ENCODE assay signal across 23 mouse cellular contexts in the genomic region with DNA sequence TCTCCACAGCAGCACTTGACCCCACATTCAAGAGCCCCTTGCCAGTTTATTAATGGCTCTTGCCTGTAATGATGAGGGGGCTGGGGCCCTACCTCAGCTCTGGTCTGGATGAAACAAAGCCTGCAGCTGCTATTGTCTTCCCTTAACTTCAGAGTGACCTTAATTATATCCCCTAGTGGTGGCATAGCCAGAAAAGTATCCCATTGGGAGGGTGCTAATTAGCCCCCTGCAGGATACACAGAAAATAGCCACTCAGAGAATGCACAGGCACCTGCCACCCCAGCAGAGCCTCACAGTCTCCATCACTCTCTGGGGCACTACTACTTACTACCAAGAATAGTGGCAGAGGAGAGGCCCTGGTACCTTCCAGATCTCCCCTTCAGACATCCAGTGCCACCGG.
DNase-seq lines count a peak whose midpoint lies in the region; ATAC-seq and TF ChIP-seq lines count a peak whose summit lies in the region.
"Had no signal": no experiment of that assay in that cellular context is flagged by ENCODE, and none has a peak within 500 bp of the region (broad histone marks: within the 10 kb centered on the region; RNA-seq: fewer than 3 reads in every experiment).

No protein-coding gene starts in this region.

- no peak overlapping the region for H3K4me2 ChIP-seq in intestine, postnatal 0 days (replicated peaks; ENCODE audit: low read depth)
- no peak overlapping the region for H3K4me2 ChIP-seq in intestine, embryonic 16.5 days (ENCODE audit: low read depth, low read length)
- H3K4me2 ChIP-seq: forebrain, embryonic 12.5 days; heart, embryonic 11.5 days; limb, embryonic 15.5 days; midbrain, embryonic 12.5 days; stomach, embryonic 15.5 days had no signal

- no peak overlapping the region for H3K27ac ChIP-seq in intestine, postnatal 0 days (ENCODE audit: low read depth, low read length)
- no peak overlapping the region for H3K27ac ChIP-seq in intestine, embryonic 16.5 days (ENCODE audit: low read length)
- H3K27ac ChIP-seq: forebrain, embryonic 12.5 days; limb, embryonic 15.5 days; midbrain, embryonic 12.5 days; stomach, embryonic 15.5 days had no signal

- peak; percentile 55 for DNase-seq in ZHBTc4 (ENCODE audit: low read depth, low spot score)
- DNase-seq in retina, postnatal 1 day, result peak; percentile 76
- DNase-seq in right cerebral cortex, adult 2 months (ENCODE audit: low spot score in 2 of 2), result no peak
- DNase-seq in cerebellum, postnatal 10 days, result no peak
- DNase-seq: adrenal gland, adult 8-10 months; cerebellum, postnatal 14 days; heart, postnatal 36 days; kidney, adult 8-10 months; kidney, postnatal 4 days; right cerebral cortex, adult 18-20 months; spleen, adult 18-20 months had no signal

- ATAC-seq in intestine, postnatal 0 days, result no peak
- ATAC-seq in intestine, embryonic 16.5 days, result no peak
- no peak for ATAC-seq in megakaryocyte, adult 5-6 weeks (ENCODE audit: poor library complexity, severe bottlenecking)
- ATAC-seq: hindbrain, embryonic 16.5 days had no signal

- no peak overlapping the region for H3K9ac ChIP-seq in intestine, postnatal 0 days (ENCODE audit: low read depth, low read length)
- no peak overlapping the region for H3K9ac ChIP-seq in intestine, embryonic 16.5 days (ENCODE audit: low read depth, low read length)
- H3K9ac ChIP-seq: forebrain, embryonic 12.5 days; limb, embryonic 15.5 days; midbrain, embryonic 12.5 days; stomach, embryonic 15.5 days had no signal

- no peaks in the 10 kb centered on the region for H3K36me3 ChIP-seq in intestine, postnatal 0 days (ENCODE audit: control insufficient read depth, insufficient read depth)
- H3K36me3 ChIP-seq in intestine, embryonic 16.5 days (ENCODE audit: control insufficient read depth, insufficient read depth, low read length), result no peaks in the 10 kb centered on the region
- peaks cover 10% of the 10 kb centered on the region for H3K36me3 ChIP-seq in megakaryocyte, embryonic 14.5 days (replicated peaks; ENCODE audit: low read length)
- H3K36me3 ChIP-seq: forebrain, embryonic 12.5 days; G1E; limb, embryonic 15.5 days; midbrain, embryonic 12.5 days; stomach, embryonic 15.5 days had no signal

- no peak overlapping the region for H3K4me3 ChIP-seq in intestine, postnatal 0 days (ENCODE audit: low read depth, low read length)
- no peak overlapping the region for H3K4me3 ChIP-seq in intestine, embryonic 16.5 days (ENCODE audit: low read length)
- H3K4me3 ChIP-seq in megakaryocyte, embryonic 14.5 days (replicated peaks), result peak overlapping the region; percentile 28
- H3K4me3 ChIP-seq: forebrain, embryonic 12.5 days; limb, embryonic 15.5 days; midbrain, embryonic 12.5 days; myocyte; stomach, embryonic 15.5 days had no signal

- 85% methylated on average over 1 of the region's 1 CpGs for WGBS in intestine, postnatal 0 days
- WGBS in intestine, embryonic 16.5 days, result 100% methylated on average over 1 of the region's 1 CpGs

- H3K9me3 ChIP-seq in intestine, postnatal 0 days (ENCODE audit: control insufficient read depth), result no peaks in the 10 kb centered on the region
- no peaks in the 10 kb centered on the region for H3K9me3 ChIP-seq in intestine, embryonic 16.5 days (ENCODE audit: control insufficient read depth, low read length)
- peaks cover 6% of the 10 kb centered on the region; the same call in 1 of the 2 replicates for H3K9me3 ChIP-seq in megakaryocyte, embryonic 14.5 days
- H3K9me3 ChIP-seq: forebrain, embryonic 12.5 days; G1E; limb, embryonic 15.5 days; stomach, embryonic 15.5 days had no signal

- no peaks in the 10 kb centered on the region for H3K4me1 ChIP-seq in intestine, postnatal 0 days (replicated peaks; ENCODE audit: control insufficient read depth, insufficient read depth, low read length)
- H3K4me1 ChIP-seq in intestine, embryonic 16.5 days (ENCODE audit: control insufficient read depth, insufficient read depth, low read length), result peaks cover 8% of the 10 kb centered on the region; the same call in 1 of the 2 replicates
- peaks cover 69% of the 10 kb centered on the region for H3K4me1 ChIP-seq in megakaryocyte, embryonic 14.5 days
- H3K4me1 ChIP-seq: midbrain, embryonic 12.5 days had no signal

- peak; percentile 41 for TF ChIP-seq CTCF in intestine, postnatal 0 days (IDR thresholded peaks at IDR 0.05; ENCODE audit: low read depth)

- H3K27me3 ChIP-seq in intestine, postnatal 0 days (replicated peaks; ENCODE audit: control insufficient read depth, insufficient read depth, low read length), result no peaks in the 10 kb centered on the region
- H3K27me3 ChIP-seq in intestine, embryonic 16.5 days (replicated peaks; ENCODE audit: control insufficient read depth, insufficient read depth, low read length), result no peaks in the 10 kb centered on the region
- H3K27me3 ChIP-seq in megakaryocyte, embryonic 14.5 days (replicated peaks), result no peaks in the 10 kb centered on the region
- H3K27me3 ChIP-seq: forebrain, embryonic 12.5 days; limb, embryonic 15.5 days; midbrain, embryonic 12.5 days; stomach, embryonic 15.5 days had no signal

Comparison
In these comparisons a context has a peak if more than half of its experiments do, and no peak if none do; other contexts are left out.
1. DNase-seq: peak in ZHBTc4 (single experiment) and retina, postnatal 1 day (single experiment); none in right cerebral cortex, adult 2 months (0 of 2) and cerebellum, postnatal 10 days (0 of 2).